Mouse (Mus musculus) CH12.LX (cell line): ENCODE data around the gene Hand1. TPM values are rescaled to one million over a fixed set of nuclear protein-coding genes. Genes with fewer than 3 reads are reported as not detected.

ENCODE experiments used
- DNase-seq: peaks from one replicate; pipeline ENCODE4 v3.0.0-alpha.2; 2013; ENCODE audit errors: extremely low read depth
- H3K27ac ChIP-seq: 2 replicates; pipeline ENCODE4 v1.5.1; 2012; ENCODE audit warnings: low read depth, mild to moderate bottlenecking, control low read depth, moderate library complexity; ENCODE audit not compliant: insufficient read depth
- H3K27me3 ChIP-seq: replicated peaks from 2 replicates; pipeline ENCODE3; 2012; ENCODE audit warnings: inconsistent platforms
- H3K36me3 ChIP-seq, 2 experiments: replicated peaks in 1 of 2; 2 replicates each; pipeline versions ENCODE3 to v1.6.1; 2012; ENCODE audit warnings: inconsistent platforms in 1 of 2, low read length in 1 of 2, mild to moderate bottlenecking in 1 of 2, mixed read lengths in 1 of 2, moderate library complexity in 1 of 2; ENCODE audit not compliant: control insufficient read depth in 1 of 2, insufficient read depth in 1 of 2
- H3K4me1 ChIP-seq, 2 experiments: 2 replicates each; pipeline ENCODE4 v1.6.1; 2012; ENCODE audit warnings: inconsistent platforms in 1 of 2, moderate library complexity in 1 of 2; ENCODE audit not compliant: insufficient read depth in 2 of 2, control insufficient read depth in 1 of 2
- H3K4me2 ChIP-seq: 2 replicates; pipeline ENCODE4 v1.6.1; 2012; ENCODE audit warnings: low read depth, mild to moderate bottlenecking, control low read depth; ENCODE audit not compliant: poor library complexity, insufficient read depth, severe bottlenecking
- H3K4me3 ChIP-seq, 3 experiments: fragments of 150-350 bp in 1 of 3; sonication (generic) in 1 of 3; replicated peaks in 1 of 3; 2 replicates each; pipeline versions ENCODE3 to v1.5.1; 2011 to 2012; ENCODE audit warnings: low read depth in 2 of 3, low read length in 2 of 3, mild to moderate bottlenecking in 2 of 3, moderate library complexity in 2 of 3, control low read depth in 1 of 3, improper control_type of control experiment in 1 of 3, inconsistent platforms in 1 of 3, mixed read lengths in 1 of 3; ENCODE audit not compliant: poor library complexity in 1 of 3
- H3K79me2 ChIP-seq: replicated peaks from 2 replicates; pipeline ENCODE4 v1.6.1; 2012; ENCODE audit warnings: mild to moderate bottlenecking, moderate library complexity; ENCODE audit not compliant: control insufficient read depth, poor library complexity, insufficient read depth, severe bottlenecking; ENCODE audit errors: extremely low read depth
- H3K9ac ChIP-seq: 2 replicates; pipeline ENCODE4 v1.6.1; 2012; ENCODE audit warnings: low read depth, mild to moderate bottlenecking, control low read depth, moderate library complexity; ENCODE audit not compliant: insufficient read depth
- H3K9me3 ChIP-seq: replicated peaks from 2 replicates; pipeline ENCODE3; 2012; ENCODE audit warnings: low read length, inconsistent platforms, mixed read lengths
- CTCF ChIP-seq, 2 experiments: IDR thresholded peaks in 1 of 2; conservative IDR thresholded peaks in 1 of 2; 2 replicates each; pipeline ENCODE4 v1.5.1; 2011 to 2012; ENCODE audit warnings: low read depth in 2 of 2, low read length in 2 of 2, improper control_type of control experiment in 1 of 2, inconsistent platforms in 1 of 2, mild to moderate bottlenecking in 1 of 2, moderate library complexity in 1 of 2
- E2F4 ChIP-seq: IDR thresholded peaks from 2 replicates; pipeline ENCODE4 v1.6.1; 2011; ENCODE audit warnings: low read depth, low read length, improper control_type of control experiment; ENCODE audit not compliant: insufficient replicate concordance
- EP300 ChIP-seq: IDR thresholded peaks from 2 replicates; pipeline ENCODE4 v1.6.1; 2011; ENCODE audit warnings: low read length, improper control_type of control experiment
- ETS1 ChIP-seq: conservative IDR thresholded peaks from 2 replicates; pipeline ENCODE4 v1.6.1; 2012; ENCODE audit warnings: low read depth, mild to moderate bottlenecking, inconsistent platforms, low read length, improper control_type of control experiment, moderate library complexity
- IRF4 ChIP-seq: IDR thresholded peaks from 2 replicates; pipeline ENCODE4 v1.6.1; 2014; ENCODE audit warnings: low read depth, mild to moderate bottlenecking, inconsistent platforms, low read length, improper control_type of control experiment
- JUN ChIP-seq: IDR thresholded peaks from 2 replicates; pipeline ENCODE4 v1.6.1; 2011; ENCODE audit warnings: low read depth, mild to moderate bottlenecking, low read length, improper control_type of control experiment, moderate library complexity; ENCODE audit not compliant: insufficient read depth
- JUND ChIP-seq: conservative IDR thresholded peaks from 2 replicates; pipeline ENCODE4 v1.6.1; 2011; ENCODE audit warnings: low read depth, low read length, improper control_type of control experiment
- MAX ChIP-seq: IDR thresholded peaks from 2 replicates; pipeline ENCODE4 v1.6.1; 2011; ENCODE audit warnings: low read length, improper control_type of control experiment
- MEF2A ChIP-seq: IDR thresholded peaks from 2 replicates; pipeline ENCODE4 v1.6.1; 2014; ENCODE audit warnings: low read depth, mild to moderate bottlenecking, inconsistent platforms, low read length, improper control_type of control experiment, borderline replicate concordance
- NRF1 ChIP-seq: IDR thresholded peaks from 2 replicates; pipeline ENCODE4 v1.6.1; 2014; ENCODE audit warnings: low read depth, mild to moderate bottlenecking, inconsistent platforms, low read length, improper control_type of control experiment, moderate library complexity
- PAX5 ChIP-seq: IDR thresholded peaks from 2 replicates; pipeline ENCODE4 v1.6.1; 2012; ENCODE audit warnings: low read length, inconsistent platforms, mixed read lengths
- POLR2AphosphoS2 ChIP-seq: IDR thresholded peaks from 2 replicates; pipeline ENCODE4 v1.6.1; 2011; ENCODE audit warnings: low read depth, low read length, improper control_type of control experiment
- RAD21 ChIP-seq: IDR thresholded peaks from 2 replicates; pipeline ENCODE4 v1.6.1; 2011; ENCODE audit warnings: low read depth, mild to moderate bottlenecking, low read length, improper control_type of control experiment, moderate library complexity
- SMC3 ChIP-seq: IDR thresholded peaks from 2 replicates; pipeline ENCODE4 v1.6.1; 2011; ENCODE audit warnings: low read depth, low read length, improper control_type of control experiment
- TBP ChIP-seq: conservative IDR thresholded peaks from 2 replicates; pipeline ENCODE4 v1.6.1; 2011; ENCODE audit warnings: low read depth, low read length, improper control_type of control experiment
- TCF12 ChIP-seq: IDR thresholded peaks from 2 replicates; pipeline ENCODE4 v1.6.1; 2014; ENCODE audit warnings: low read depth, mild to moderate bottlenecking, inconsistent platforms, low read length, improper control_type of control experiment
- ZC3H11A ChIP-seq: IDR thresholded peaks from 2 replicates; pipeline ENCODE4 v1.6.1; 2012; ENCODE audit warnings: low read depth, mild to moderate bottlenecking, inconsistent platforms, low read length, improper control_type of control experiment
- ZMIZ1 ChIP-seq: IDR thresholded peaks from 2 replicates; pipeline ENCODE4 v1.6.1; 2012; ENCODE audit warnings: low read depth, mild to moderate bottlenecking, inconsistent platforms, low read length, improper control_type of control experiment
- dilution Hi-C: fragments of 300-500 bp; cut with MboI; formaldehyde crosslinking; loops from 2 replicates; pipeline ENCODE4 v1.14.3; 2020; ENCODE audit warnings: low sequenced_read_pairs; ENCODE audit not compliant: extremely low pct_unique_long_range_greater_than_20kb, extremely low pct_ligation_motif_present
- in situ Hi-C: fragments of 300-500 bp; cut with MboI; formaldehyde crosslinking; loops from 3 replicates; pipeline ENCODE4 v1.14.3; 2019; ENCODE audit warnings: low sequenced_read_pairs, low pct_ligation_motif_present, low pct_unique_long_range_greater_than_20kb, mixed read lengths
- polyA plus RNA-seq: library from polyadenylated mRNA; unstranded; fragments of >175 nt; gene quantifications from 2 replicates; pipeline ENCODE4 v1.2.1, GENCODE M21; 2012; ENCODE audit warnings: low read depth; ENCODE audit not compliant: insufficient read length
- total RNA-seq, 2 experiments: library from RNA; depleted of rRNA; stranded (reverse); fragments of 300-350 nt in 1 of 2; fragments of >200 nt in 1 of 2; gene quantifications; 2 replicates each; pipeline ENCODE4 v1.2.3; 2012 to 2014

Hand1 gene
- total and polyA plus RNA-seq, 3 experiments = not detected

DNA sequence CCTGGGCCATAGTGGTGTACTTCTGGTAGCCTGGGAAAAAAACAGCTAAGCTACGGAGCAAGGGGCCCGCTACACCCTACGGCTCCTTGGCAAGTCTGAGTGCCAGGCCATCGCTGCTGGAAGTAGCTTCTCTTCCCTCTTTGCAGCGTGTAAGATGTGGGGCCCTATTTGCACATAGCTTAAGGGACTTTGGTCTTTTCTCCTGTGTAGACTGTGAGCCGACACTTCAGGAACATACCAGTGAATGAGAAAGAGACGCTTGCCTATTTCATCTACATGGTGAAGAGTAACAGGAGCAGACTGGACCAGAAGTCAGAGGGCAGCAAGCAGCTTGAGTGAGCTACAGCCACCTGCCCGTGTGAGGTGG is 22.9 kb downstream of the Hand1 start:
- Histone ChIP-seq H3K27me3 (no peaks in the 10 kb centered on the region), H3K9me3 (no peaks in the 10 kb centered on the region), H3K4me1 (no peaks in the 10 kb centered on the region), H3K27ac (no peak overlapping the region), H3K9ac (no peak overlapping the region), H3K79me2 (no peaks in the 10 kb centered on the region), H3K4me3 (no peak overlapping the region), H3K36me3 (peaks cover 29 to 61% of the 10 kb centered on the region in 2 experiments), H3K4me2 (no peak overlapping the region)
- no peak for DNase-seq
- dilution Hi-C loops (no loop called here), in situ Hi-C loops (loop anchor here (10.0 kb wide), 1 partner anchor 275 kb away; no protein-coding TSS in a partner anchor)
- TF ChIP-seq IRF4 = no peak
- TF ChIP-seq JUN = no peak
- no peak for TF ChIP-seq EP300
- no peak for TF ChIP-seq TCF12
- no peak for TF ChIP-seq ETS1
- no peak for TF ChIP-seq MAX
- TF ChIP-seq NRF1 = no peak
- no peak for TF ChIP-seq ZMIZ1
- TF ChIP-seq JUND = no peak
- TF ChIP-seq MEF2A = no peak
- no peak for TF ChIP-seq CTCF (conservative IDR thresholded peaks at IDR 0.05 in 1 of 2, IDR thresholded peaks at IDR 0.05 in 1 of 2; ENCODE audit: low read depth in 2 of 2, low read length in 2 of 2)
- no peak for TF ChIP-seq RAD21
- TF ChIP-seq E2F4 = no peak

- no peaks in the 10 kb centered on the region for H3K27me3 ChIP-seq
- dilution Hi-C loops (no loop called here), in situ Hi-C loops (loop anchor here (10.0 kb wide), 1 partner anchor 276 kb away; no protein-coding TSS in a partner anchor)
- H3K79me2 ChIP-seq = no peaks in the 10 kb centered on the region
- no peak overlapping the region for H3K27ac ChIP-seq
- no peak overlapping the region for H3K4me3 ChIP-seq
- H3K9ac ChIP-seq = no peak overlapping the region
- peaks cover 29 to 61% of the 10 kb centered on the region in 2 experiments for H3K36me3 ChIP-seq
- H3K4me2 ChIP-seq = no peak overlapping the region
- no peak for DNase-seq
- TF ChIP-seq TBP (no peak), POLR2AphosphoS2 (no peak), PAX5 (no peak), EP300 (no peak), ZC3H11A (no peak), SMC3 (no peak), ETS1 (no peak)
- no peaks in the 10 kb centered on the region for H3K9me3 ChIP-seq
- no peaks in the 10 kb centered on the region for H3K4me1 ChIP-seq
Measured at GRCm38 (mm10) chr11:57809017-57809731, 23.4 kb downstream of the Hand1 start.
